Mouse (Mus musculus) hindbrain, embryonic 16.5 days (tissue): ENCODE data around the gene Cwh43. TPM values are rescaled to one million over a fixed set of nuclear protein-coding genes. Genes with fewer than 3 reads are reported as not detected.

ENCODE experiments used
- ATAC-seq: fragments of 200-750 bp; cut with Nextera tagmentation; 2 replicates; pipeline ENCODE4 v1.8.0; 2017; ENCODE audit warnings: moderate TSS enrichment, moderate library complexity
- H3K27ac ChIP-seq: fragments of 300-500 bp; sonication (generic); 2 replicates; pipeline ENCODE4 v1.5.1; 2014; ENCODE audit warnings: low read depth, mild to moderate bottlenecking, control low read depth, low read length, moderate library complexity
- H3K27me3 ChIP-seq: fragments of 300-500 bp; sonication (generic); replicated peaks from 2 replicates; pipeline ENCODE4 v1.6.1; 2014; ENCODE audit warnings: low read length; ENCODE audit not compliant: control insufficient read depth, insufficient read depth
- H3K36me3 ChIP-seq: fragments of 300-500 bp; sonication (generic); 2 replicates; pipeline ENCODE4 v1.6.1; 2014; ENCODE audit warnings: mild to moderate bottlenecking, low read length, moderate library complexity, mixed read lengths; ENCODE audit not compliant: control insufficient read depth, insufficient read depth
- H3K4me1 ChIP-seq: fragments of 300-500 bp; sonication (generic); 2 replicates; pipeline ENCODE4 v1.6.1; 2014; ENCODE audit warnings: low read depth, low read length; ENCODE audit not compliant: control insufficient read depth, insufficient read depth
- H3K4me2 ChIP-seq: fragments of 300-500 bp; sonication (generic); 2 replicates; pipeline ENCODE4 v1.6.1; 2014; ENCODE audit warnings: mild to moderate bottlenecking, low read length, control low read depth, moderate library complexity
- H3K4me3 ChIP-seq: fragments of 300-500 bp; sonication (generic); 2 replicates; pipeline ENCODE4 v1.5.1; 2014; ENCODE audit warnings: mild to moderate bottlenecking, low read length, control low read depth, moderate library complexity
- H3K9ac ChIP-seq: fragments of 300-500 bp; sonication (generic); 2 replicates; pipeline ENCODE4 v1.6.1; 2014; ENCODE audit warnings: low read depth, mild to moderate bottlenecking, control low read depth, low read length, moderate library complexity
- H3K9me3 ChIP-seq: fragments of 300-500 bp; sonication (generic); 2 replicates; pipeline ENCODE4 v1.6.1; 2014; ENCODE audit warnings: mild to moderate bottlenecking, low read length, moderate library complexity; ENCODE audit not compliant: control insufficient read depth
- WGBS: fragments of 180-500 bp; shearing (Covaris S2); extraction: QIAGEN DNeasy Blood & Tissue Kit; methylation state at CpG from one replicate; pipeline ENCODE4 v1.1.7; 2014; 5-methylcytosine and 5-hydroxymethylcytosine counted together
- polyA plus RNA-seq: library from polyadenylated mRNA; unstranded; fragments of >200 nt; fragmentation: Nextera tagmentation; extraction: Ambion mirVana; gene quantifications from 2 replicates; pipeline ENCODE4 v1.2.1, GENCODE M21; 2015

Gene Cwh43
- polyA plus RNA-seq, 1 experiment from 2014 or later: 0.46 TPM

GRCm38 (mm10) chr5:73382737-73383646, 22.9 kb upstream of the Cwh43 start:
- H3K9ac ChIP-seq: no peak overlapping the region
- peak; percentile 18; the same call in 1 of the 2 replicates for ATAC-seq
- no peak overlapping the region for H3K4me3 ChIP-seq
- no peaks in the 10 kb centered on the region for H3K36me3 ChIP-seq
- H3K9me3 ChIP-seq: no peaks in the 10 kb centered on the region
- no peak overlapping the region for H3K27ac ChIP-seq
- 29% methylated on average over 3 of the region's 3 CpGs for WGBS
- H3K27me3 ChIP-seq: peaks cover 5% of the 10 kb centered on the region; the same call in 1 of the 2 replicates
- no peak overlapping the region for H3K4me2 ChIP-seq
- no peaks in the 10 kb centered on the region for H3K4me1 ChIP-seq

GRCm38 (mm10) chr5:73383647-73383970, 22.3 kb upstream of the Cwh43 start:
- H3K4me1 ChIP-seq: no peaks in the 10 kb centered on the region
- H3K9ac ChIP-seq: no peak overlapping the region
- H3K27ac ChIP-seq: no peak overlapping the region
- no peaks in the 10 kb centered on the region for H3K9me3 ChIP-seq
- H3K36me3 ChIP-seq: no peaks in the 10 kb centered on the region
- H3K4me3 ChIP-seq: no peak overlapping the region
- H3K27me3 ChIP-seq: peaks cover 5% of the 10 kb centered on the region; the same call in 1 of the 2 replicates
- WGBS: 17% methylated on average over 4 of the region's 4 CpGs
- 0 out of 2 replicates have a peak, but pooled peaks have one; percentile 51 for ATAC-seq
- no peak overlapping the region for H3K4me2 ChIP-seq

- no peaks in the 10 kb centered on the region for H3K4me1 ChIP-seq
- no peak overlapping the region for H3K4me2 ChIP-seq
Measured at GRCm38 (mm10) chr5:73393041-73393440, 12.8 kb upstream of the Cwh43 start.

GRCm38 (mm10) chr5:73399768-73400526, 5.9 kb upstream of the Cwh43 start:
- Histone ChIP-seq H3K4me3 (no peak overlapping the region), H3K27me3 (peaks cover 9% of the 10 kb centered on the region), H3K9me3 (no peaks in the 10 kb centered on the region), H3K4me2 (0 out of 2 replicates have a peak overlapping the region, but pooled peaks have one; percentile 5), H3K4me1 (no peaks in the 10 kb centered on the region), H3K9ac (no peak overlapping the region), H3K27ac (no peak overlapping the region), H3K36me3 (no peaks in the 10 kb centered on the region)
- 29% methylated on average over 7 of the region's 7 CpGs for WGBS
- ATAC-seq: peak; percentile 88

More at GRCm38 (mm10) chr5:73393041-73393440, 12.8 kb upstream of the Cwh43 start:
- Histone ChIP-seq H3K27ac (no peak overlapping the region), H3K9me3 (no peaks in the 10 kb centered on the region), H3K9ac (no peak overlapping the region), H3K36me3 (no peaks in the 10 kb centered on the region), H3K27me3 (0 out of 2 replicates have a peak, but pooled peaks cover 2% of the 10 kb centered on the region), H3K4me3 (no peak overlapping the region)
- no peak for ATAC-seq
- 74% methylated on average over 9 of the region's 9 CpGs for WGBS

GRCm38 (mm10) chr5:73401341-73401740, 4.5 kb upstream of the Cwh43 start:
- H3K27me3 ChIP-seq: peaks cover 7% of the 10 kb centered on the region
- WGBS: 73% methylated on average over 5 of the region's 5 CpGs

GRCm38 (mm10) chr5:73402911-73403310, 3.0 kb upstream of the Cwh43 start:
- WGBS: 93% methylated on average over 4 of the region's 4 CpGs
- Histone ChIP-seq H3K27me3 (peaks cover 7% of the 10 kb centered on the region), H3K4me3 (no peak overlapping the region), H3K27ac (no peak overlapping the region), H3K9ac (no peak overlapping the region), H3K4me1 (peaks cover 5% of the 10 kb centered on the region), H3K36me3 (no peaks in the 10 kb centered on the region), H3K9me3 (no peaks in the 10 kb centered on the region), H3K4me2 (no peak overlapping the region)
- no peak for ATAC-seq

More at GRCm38 (mm10) chr5:73401341-73401740, 4.5 kb upstream of the Cwh43 start:
- Histone ChIP-seq H3K4me2 (no peak overlapping the region), H3K4me1 (peaks cover 5% of the 10 kb centered on the region), H3K9ac (no peak overlapping the region), H3K36me3 (no peaks in the 10 kb centered on the region), H3K9me3 (no peaks in the 10 kb centered on the region), H3K27ac (no peak overlapping the region), H3K4me3 (no peak overlapping the region)
- ATAC-seq: no peak

- no peak overlapping the region for H3K9ac ChIP-seq
- no peak overlapping the region for H3K4me3 ChIP-seq
- no peak for ATAC-seq
- no peaks in the 10 kb centered on the region for H3K9me3 ChIP-seq
- no peak overlapping the region for H3K27ac ChIP-seq
- no peak overlapping the region for H3K4me2 ChIP-seq
- WGBS: 90% methylated on average over 14 of the region's 14 CpGs
- H3K27me3 ChIP-seq: peaks cover 7% of the 10 kb centered on the region
- H3K4me1 ChIP-seq: peaks cover 5% of the 10 kb centered on the region
- no peaks in the 10 kb centered on the region for H3K36me3 ChIP-seq
Measured at GRCm38 (mm10) chr5:73403311-73404068, 2.4 kb upstream of the Cwh43 start.

GRCm38 (mm10) chr5:73404790-73405189, 1.1 kb upstream of the Cwh43 start:
- H3K4me1 ChIP-seq: peaks cover 5% of the 10 kb centered on the region
- no peak overlapping the region for H3K4me2 ChIP-seq
- ATAC-seq: no peak
- H3K9me3 ChIP-seq: no peaks in the 10 kb centered on the region
- 80% methylated on average over 6 of the region's 6 CpGs for WGBS
- H3K27me3 ChIP-seq: peaks cover 7% of the 10 kb centered on the region
- no peak overlapping the region for H3K27ac ChIP-seq
- H3K4me3 ChIP-seq: no peak overlapping the region
- H3K36me3 ChIP-seq: no peaks in the 10 kb centered on the region
- H3K9ac ChIP-seq: no peak overlapping the region
